Mouse (Mus musculus): ENCODE measurements around the gene Prim1. TPM values are rescaled to one million over a fixed set of nuclear protein-coding genes. Genes with fewer than 3 reads are reported as not detected.
"Not testable (repeated sequence)": the region's sequence is repeated elsewhere in the genome, so short reads cannot be mapped to it uniquely, and the experiment has no call there.

Prim1 gene
- total RNA-seq, 2 experiments from 2014 or later: 2.6 to 4.5 TPM

GRCm38 (mm10) chr10:128062221-128062989 is 47.4 kb downstream of the Prim1 start:
- no peak for DNase-seq
- intact Hi-C loops (cut with DNase I): no loop called here

- no peak for DNase-seq
- intact Hi-C loops (cut with DNase I): no loop called here
These were observed 51.1 kb downstream of the Prim1 start for GRCm38 (mm10) chr10:128066072-128066471.

- intact Hi-C loops (cut with DNase I): no loop called here
These were observed 54.2 kb downstream of the Prim1 start for GRCm38 (mm10) chr10:128069201-128069600.

GRCm38 (mm10) chr10:128070432-128070831 is 55.5 kb downstream of the Prim1 start:
- intact Hi-C loops (cut with DNase I); DNase-seq: not testable (repeated sequence)

More at GRCm38 (mm10) chr10:128069201-128069600, 54.2 kb downstream of the Prim1 start:
- peak in 1 of 2 experiments; percentile 23 for DNase-seq

- DNase-seq: not testable (repeated sequence)
- intact Hi-C loops (cut with DNase I): loop anchor here (2.0 kb wide), 1 partner anchor 13 kb away; no protein-coding TSS in a partner anchor
These were observed 63.3 kb downstream of the Prim1 start for GRCm38 (mm10) chr10:128078269-128078668.

Other genes with a start within 250 kb of the Prim1 start
- not detected for gene Rdh9, start 238.8 kb upstream of the Prim1 start, total RNA-seq (2021)
- gene Rdh16, start 214.0 kb upstream of the Prim1 start, total RNA-seq (2021): not detected
- not detected for gene Rdh19, start 165.2 kb upstream of the Prim1 start, total RNA-seq (2021)
- gene Rdh16f2, start 148.7 kb upstream of the Prim1 start, total RNA-seq (2021): not detected
- gene Rdh7, start 126.4 kb upstream of the Prim1 start, total RNA-seq (2021): not detected
- under 1 TPM in 1 of 2 experiments, not detected in 1; 0.07 TPM for gene Sdr9c7, start 116.7 kb upstream of the Prim1 start, total RNA-seq (2021)
- not detected for gene Hsd17b6, start 7.6 kb upstream of the Prim1 start, total RNA-seq (2021)
- 100 to 1,000 TPM; 510 TPM for gene Naca, start 20.4 kb downstream of the Prim1 start, total RNA-seq (2021)
- gene Ptges3, start 43.8 kb downstream of the Prim1 start, total RNA-seq (2021): 10 to 100 TPM; 71.7 to 80.0 TPM
- 1,000 to 10,000 TPM; 8,344 to 8,412 TPM for gene Atp5b, start 68.1 kb downstream of the Prim1 start, total RNA-seq (2021)
- gene Baz2a, start 76.4 kb downstream of the Prim1 start, total RNA-seq (2021): 10 to 100 TPM; 27.2 to 27.4 TPM
- gene Rbms2, start 165.1 kb downstream of the Prim1 start, total RNA-seq (2021): 10 to 100 TPM; 79.3 to 82.2 TPM
- under 1 TPM; 0.60 to 0.90 TPM for gene Gls2, start 179.3 kb downstream of the Prim1 start, total RNA-seq (2021)
- 10 to 100 TPM; 40.5 to 43.3 TPM for gene Spryd4, start 196.6 kb downstream of the Prim1 start, total RNA-seq (2021)
- gene Mip, start 210.7 kb downstream of the Prim1 start, total RNA-seq (2021): not detected
- 10 to 100 TPM in 1 of 2 experiments, 1 to 10 TPM in 1; 6.6 to 11.1 TPM for gene Timeless, start 216.9 kb downstream of the Prim1 start, total RNA-seq (2021)
- gene Apon, start 238.9 kb downstream of the Prim1 start, total RNA-seq (2021): under 1 TPM in 1 of 2 experiments, not detected in 1; 0.19 TPM